ENCODE assay signal across 16 mouse cellular contexts in the genomic region with DNA sequence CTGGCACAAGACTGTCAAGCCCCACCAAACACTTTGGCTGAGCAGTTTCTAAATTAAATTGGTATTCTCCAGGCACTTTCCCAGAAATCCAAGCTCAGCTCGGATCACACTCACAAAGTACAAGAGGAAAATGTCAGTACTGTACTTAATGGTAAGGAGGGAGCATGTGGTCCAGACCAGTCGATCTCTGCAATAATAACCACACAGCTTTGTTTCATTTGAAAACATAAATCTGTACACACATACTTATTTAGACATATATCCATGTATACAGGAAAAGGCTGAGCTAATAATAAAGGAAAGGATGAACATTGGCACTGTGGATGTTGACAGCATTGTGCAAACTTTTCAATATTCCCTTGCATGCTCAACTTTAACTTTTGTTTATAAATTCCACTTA.
"Had no signal": no experiment of that assay in that cellular context is flagged by ENCODE, and none has a peak within 500 bp of the region (broad histone marks: within the 10 kb centered on the region; RNA-seq: fewer than 3 reads in every experiment).

No protein-coding gene starts in this region.

- H3K36me3 ChIP-seq: liver, embryonic 12.5 days; midbrain, embryonic 10.5 days; midbrain, embryonic 12.5 days; neural tube, embryonic 12.5 days; stomach, embryonic 15.5 days had no signal

- H3K4me1 ChIP-seq: liver, embryonic 12.5 days; midbrain, embryonic 10.5 days; midbrain, embryonic 12.5 days; neural tube, embryonic 12.5 days; stomach, embryonic 15.5 days had no signal

- H3K27ac ChIP-seq: liver, embryonic 12.5 days; liver, embryonic 14.5 days; midbrain, embryonic 10.5 days; midbrain, embryonic 12.5 days; neural tube, embryonic 12.5 days; stomach, embryonic 15.5 days; stomach, postnatal 0 days had no signal

- H3K27me3 ChIP-seq: liver, embryonic 12.5 days; midbrain, embryonic 12.5 days; neural tube, embryonic 12.5 days; stomach, embryonic 15.5 days had no signal

- H3K9ac ChIP-seq: liver, embryonic 12.5 days; liver, embryonic 14.5 days; midbrain, embryonic 12.5 days; neural tube, embryonic 12.5 days; stomach, embryonic 15.5 days had no signal

- ATAC-seq: liver, embryonic 12.5 days; midbrain, embryonic 16.5 days had no signal

- H3K9me3 ChIP-seq: liver, embryonic 12.5 days; midbrain, embryonic 10.5 days; neural tube, embryonic 12.5 days; stomach, embryonic 15.5 days had no signal

- H3K4me2 ChIP-seq: liver, embryonic 12.5 days; midbrain, embryonic 12.5 days; neural tube, embryonic 12.5 days; stomach, embryonic 15.5 days had no signal

- DNase-seq: lung, adult 2 months; lung, postnatal 4 days; midbrain, embryonic 14.5 days; right cerebral cortex, postnatal 14 days; thymus, adult 2 months; thymus, postnatal 25 days; thymus, postnatal 4 days had no signal

- H3K4me3 ChIP-seq: liver, embryonic 12.5 days; midbrain, embryonic 10.5 days; midbrain, embryonic 12.5 days; myocyte; neural tube, embryonic 12.5 days; stomach, embryonic 15.5 days had no signal
